Mouse (Mus musculus) limb, embryonic 11.5 days (tissue): ENCODE measurements around the gene Bcr. TPM values are rescaled to one million over a fixed set of nuclear protein-coding genes. Genes with fewer than 3 reads are reported as not detected.

Experiments
- ATAC-seq: fragments of 200-750 bp; cut with Nextera tagmentation; 2 replicates; pipeline ENCODE4 v1.8.0; 2017; ENCODE audit warnings: low read depth; ENCODE audit not compliant: insufficient number of reproducible peaks, low FRiP score, low TSS enrichment
- DNase-seq: peaks from one replicate; pipeline ENCODE4 v3.0.0-alpha.2; 2015; ENCODE audit warnings: low spot score
- H3K27ac ChIP-seq: fragments of 300-500 bp; sonication (generic); replicated peaks from 2 replicates; pipeline ENCODE4 v1.5.1; 2014; ENCODE audit warnings: low read depth, mild to moderate bottlenecking, low read length
- H3K27me3 ChIP-seq: fragments of 300-500 bp; sonication (generic); 2 replicates; pipeline ENCODE4 v1.6.1; 2014; ENCODE audit warnings: mild to moderate bottlenecking, low read length, mixed read lengths; ENCODE audit not compliant: control insufficient read depth, insufficient read depth
- H3K36me3 ChIP-seq: fragments of 300-500 bp; sonication (generic); 2 replicates; pipeline ENCODE4 v1.6.1; 2014; ENCODE audit warnings: mild to moderate bottlenecking, low read length, moderate library complexity, mixed read lengths; ENCODE audit not compliant: control insufficient read depth, insufficient read depth
- H3K4me1 ChIP-seq: fragments of 300-500 bp; sonication (generic); 2 replicates; pipeline ENCODE4 v1.6.1; 2014; ENCODE audit warnings: low read length, mixed read lengths; ENCODE audit not compliant: control insufficient read depth, insufficient read depth
- H3K4me2 ChIP-seq: fragments of 300-500 bp; sonication (generic); 2 replicates; pipeline ENCODE4 v1.6.1; 2014; ENCODE audit warnings: low read depth, mild to moderate bottlenecking, moderate library complexity; ENCODE audit not compliant: severe bottlenecking
- H3K4me3 ChIP-seq: fragments of 300-500 bp; sonication (generic); 2 replicates; pipeline ENCODE4 v1.5.1; 2014; ENCODE audit warnings: low read depth, low read length
- H3K9ac ChIP-seq: fragments of 300-500 bp; sonication (generic); 2 replicates; pipeline ENCODE4 v1.6.1; 2014; ENCODE audit warnings: mild to moderate bottlenecking, low read length
- H3K9me3 ChIP-seq: fragments of 300-500 bp; sonication (generic); 2 replicates; pipeline ENCODE4 v1.6.1; 2016; ENCODE audit warnings: low read length; ENCODE audit not compliant: control insufficient read depth
- WGBS: fragments of 180-500 bp; shearing (Covaris S2); extraction: QIAGEN DNeasy Blood & Tissue Kit; methylation state at CpG from one replicate; pipeline ENCODE4 v1.1.7; 2014; 5-methylcytosine and 5-hydroxymethylcytosine counted together
- polyA plus RNA-seq: library from polyadenylated mRNA; unstranded; fragments of >200 nt; fragmentation: Nextera tagmentation; extraction: Ambion mirVana; gene quantifications from 2 replicates; pipeline ENCODE4 v1.2.1, GENCODE M21; 2014

Gene Bcr
- polyA plus RNA-seq, 1 experiment from 2014 or later = 11.4 TPM

DNA sequence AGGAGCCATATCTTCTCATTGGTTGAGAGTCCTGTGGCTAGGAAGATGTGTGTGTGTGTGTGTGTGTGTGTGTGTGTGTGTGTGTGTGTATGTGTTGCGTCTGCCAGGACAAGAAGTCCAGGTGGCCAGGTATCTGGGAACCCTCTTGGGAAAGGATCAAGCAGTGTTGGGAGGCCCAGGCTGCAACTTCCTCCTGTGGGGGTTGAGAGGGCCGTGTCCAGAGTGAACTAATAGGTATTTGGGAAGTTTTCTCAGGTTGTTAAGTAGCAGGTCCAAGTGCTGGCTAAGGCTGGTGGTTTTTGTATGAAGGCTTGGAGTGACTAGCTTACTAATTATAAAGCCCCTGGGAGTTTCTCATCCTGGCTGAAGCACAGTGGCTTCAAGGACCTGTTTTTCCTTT, 7.7 kb downstream of the Bcr start:
- WGBS = 58% methylated on average over 2 of the region's 2 CpGs
- Histone ChIP-seq H3K36me3 (no peaks in the 10 kb centered on the region), H3K27ac (no peak overlapping the region), H3K4me3 (no peak overlapping the region), H3K27me3 (no peaks in the 10 kb centered on the region), H3K4me2 (no peak overlapping the region), H3K4me1 (peaks cover 15% of the 10 kb centered on the region), H3K9ac (no peak overlapping the region), H3K9me3 (no peaks in the 10 kb centered on the region)
- ATAC-seq (no peak), DNase-seq (no peak)

DNA sequence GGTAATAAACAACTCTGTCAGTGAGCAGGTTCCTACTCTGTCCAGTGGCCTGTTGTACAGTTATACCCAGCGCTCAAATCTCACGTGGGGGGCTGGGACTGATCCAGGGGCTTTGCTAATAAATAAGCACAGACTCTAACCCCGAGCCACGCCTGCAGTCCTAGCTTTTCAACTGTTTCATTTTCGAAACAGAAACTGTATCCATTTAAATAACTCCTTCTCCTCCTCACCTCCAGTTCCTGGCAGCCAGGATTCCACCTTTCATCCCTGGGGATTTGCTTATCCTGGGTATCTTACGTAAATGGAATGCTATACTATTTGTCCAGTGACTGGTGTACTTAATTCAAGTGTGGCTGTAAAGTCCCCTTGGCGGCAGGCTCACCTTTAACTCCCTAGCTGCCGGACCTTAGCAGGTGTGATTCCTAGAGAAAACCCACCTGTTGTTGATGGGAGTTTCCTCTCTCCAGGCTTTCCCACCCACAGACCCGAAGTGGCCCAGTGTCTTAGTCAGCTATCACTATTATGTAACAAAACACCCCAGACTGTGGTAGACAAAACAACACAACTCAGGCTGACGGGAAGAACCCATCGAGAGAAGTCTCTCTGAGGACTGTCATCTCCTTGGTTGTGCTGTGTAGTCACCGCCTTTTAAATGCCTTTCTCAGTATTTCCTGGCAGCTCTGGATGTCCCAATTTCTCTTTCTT, 8.4 kb downstream of the Bcr start:
- Histone ChIP-seq H3K27ac (no peak overlapping the region), H3K27me3 (no peaks in the 10 kb centered on the region), H3K4me2 (no peak overlapping the region), H3K36me3 (no peaks in the 10 kb centered on the region), H3K4me3 (no peak overlapping the region), H3K9ac (no peak overlapping the region), H3K9me3 (no peaks in the 10 kb centered on the region), H3K4me1 (peaks cover 8% of the 10 kb centered on the region; the same call in 1 of the 2 replicates)
- WGBS = 67% methylated on average over 12 of the region's 12 CpGs
- DNase-seq = no peak
- ATAC-seq = no peak

GRCm38 (mm10) chr10:75070281-75070976, 10.0 kb downstream of the Bcr start:
- Histone ChIP-seq H3K4me3 (no peak overlapping the region), H3K27me3 (no peaks in the 10 kb centered on the region), H3K27ac (no peak overlapping the region), H3K9me3 (no peaks in the 10 kb centered on the region), H3K4me1 (0 out of 2 replicates have a peak, but pooled peaks cover 5% of the 10 kb centered on the region), H3K36me3 (no peaks in the 10 kb centered on the region), H3K4me2 (no peak overlapping the region), H3K9ac (no peak overlapping the region)
- no peak for DNase-seq
- ATAC-seq = no peak
- 62% methylated on average over 11 of the region's 11 CpGs for WGBS

DNA sequence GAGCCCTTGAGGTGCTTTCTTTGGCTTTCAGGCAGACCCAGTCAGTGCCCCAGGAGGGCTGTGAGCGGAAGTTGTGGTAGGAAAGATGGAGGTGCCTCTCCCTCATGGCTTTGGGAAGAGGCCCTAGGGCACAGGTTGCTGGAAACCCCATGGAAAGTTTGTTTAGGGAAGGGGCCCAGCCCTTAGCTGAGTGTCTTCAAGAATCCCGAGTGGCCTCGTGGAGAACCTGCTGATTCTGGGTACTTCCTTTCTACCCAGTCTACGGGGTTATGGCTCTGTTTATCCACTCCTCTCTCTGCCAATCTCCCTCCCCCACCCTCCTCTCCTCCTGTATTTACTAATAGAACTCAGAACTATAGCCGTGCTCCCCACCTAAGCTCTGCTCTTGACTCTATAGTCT, 15.3 kb downstream of the Bcr start:
- WGBS = 91% methylated on average over 5 of the region's 5 CpGs
- H3K27me3 ChIP-seq = no peaks in the 10 kb centered on the region
- H3K4me2 ChIP-seq = no peak overlapping the region
- H3K36me3 ChIP-seq = no peaks in the 10 kb centered on the region
- no peak overlapping the region for H3K4me3 ChIP-seq
- no peak for ATAC-seq
- H3K4me1 ChIP-seq = no peaks in the 10 kb centered on the region
- DNase-seq = no peak
- no peak overlapping the region for H3K27ac ChIP-seq
- no peak overlapping the region for H3K9ac ChIP-seq
- no peaks in the 10 kb centered on the region for H3K9me3 ChIP-seq

DNA sequence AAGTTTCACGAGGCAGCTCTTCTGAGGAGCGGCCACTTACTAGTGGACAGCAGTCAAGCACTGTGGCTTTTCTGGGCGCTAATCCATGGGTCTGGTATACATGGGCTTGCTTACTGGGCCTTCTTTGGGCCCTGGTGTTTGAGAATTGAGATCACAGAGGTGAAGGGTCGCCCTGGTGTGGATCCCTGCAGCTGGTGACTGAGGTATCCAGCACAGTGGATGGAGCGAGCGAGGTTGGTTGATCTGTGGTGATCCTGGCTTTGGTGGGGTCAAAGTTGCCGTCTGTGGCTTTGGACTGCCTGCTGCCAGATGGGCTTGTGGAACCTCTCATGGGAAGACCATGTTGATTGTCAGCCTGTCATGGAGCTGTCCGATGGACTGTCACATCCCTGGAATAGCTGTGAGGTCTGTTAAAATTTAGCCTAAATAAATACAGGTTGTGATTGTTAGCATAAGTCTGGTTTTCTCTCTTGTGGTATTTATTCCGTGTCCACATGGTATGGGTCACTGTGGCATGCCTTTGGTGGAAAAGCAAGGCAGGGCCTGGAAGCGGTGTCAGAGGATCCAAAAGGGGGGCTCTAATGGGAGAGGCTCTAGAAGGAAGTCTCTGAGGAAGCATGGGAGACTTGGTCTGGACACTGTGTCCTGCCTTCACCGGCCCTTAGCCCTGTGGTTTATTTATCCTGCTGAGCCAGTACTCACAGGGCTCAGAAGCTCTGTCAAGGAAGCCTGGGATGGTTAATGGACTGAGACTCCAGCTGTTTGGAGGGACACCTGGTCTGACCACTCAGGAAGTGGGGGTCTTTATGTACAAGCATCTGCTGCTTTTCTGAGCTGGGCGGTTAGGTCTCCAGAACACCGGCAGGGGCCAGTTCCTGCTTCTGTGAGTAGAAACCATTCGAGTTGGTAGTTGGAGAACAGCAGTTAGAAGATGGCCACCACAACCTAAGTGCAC, 18.1 kb downstream of the Bcr start:
- Histone ChIP-seq H3K9ac (no peak overlapping the region), H3K4me3 (no peak overlapping the region), H3K27me3 (no peaks in the 10 kb centered on the region), H3K4me1 (no peaks in the 10 kb centered on the region), H3K27ac (no peak overlapping the region), H3K9me3 (no peaks in the 10 kb centered on the region), H3K4me2 (no peak overlapping the region), H3K36me3 (no peaks in the 10 kb centered on the region)
- ATAC-seq (no peak), DNase-seq (no peak)
- 84% methylated on average over 14 of the region's 14 CpGs for WGBS

DNA sequence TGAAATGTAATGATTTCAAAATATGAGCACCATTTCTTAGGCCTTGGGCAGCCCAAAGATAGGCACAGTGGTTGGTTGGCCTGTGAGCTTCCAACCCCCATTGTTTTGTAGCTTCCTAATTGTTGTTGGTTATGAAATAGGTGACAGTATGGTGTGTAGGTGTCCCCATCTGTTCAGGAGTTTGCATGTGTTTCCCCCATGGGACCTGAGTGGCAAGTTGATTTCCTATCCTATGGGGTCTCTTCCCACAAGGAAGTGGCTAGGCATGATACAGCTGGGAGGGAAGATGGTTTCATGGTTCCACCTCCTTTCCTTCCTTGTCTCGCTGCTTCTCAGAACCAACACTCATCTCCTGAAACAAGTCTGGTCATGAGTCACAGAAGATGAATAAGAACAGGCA, 24.9 kb downstream of the Bcr start:
- Histone ChIP-seq H3K9ac (no peak overlapping the region), H3K4me1 (no peaks in the 10 kb centered on the region), H3K36me3 (no peaks in the 10 kb centered on the region), H3K27ac (no peak overlapping the region), H3K27me3 (no peaks in the 10 kb centered on the region), H3K4me2 (no peak overlapping the region), H3K4me3 (no peak overlapping the region), H3K9me3 (no peaks in the 10 kb centered on the region)
- WGBS = 96% methylated on average over 1 of the region's 1 CpGs
- ATAC-seq (no peak), DNase-seq (no peak)

DNA sequence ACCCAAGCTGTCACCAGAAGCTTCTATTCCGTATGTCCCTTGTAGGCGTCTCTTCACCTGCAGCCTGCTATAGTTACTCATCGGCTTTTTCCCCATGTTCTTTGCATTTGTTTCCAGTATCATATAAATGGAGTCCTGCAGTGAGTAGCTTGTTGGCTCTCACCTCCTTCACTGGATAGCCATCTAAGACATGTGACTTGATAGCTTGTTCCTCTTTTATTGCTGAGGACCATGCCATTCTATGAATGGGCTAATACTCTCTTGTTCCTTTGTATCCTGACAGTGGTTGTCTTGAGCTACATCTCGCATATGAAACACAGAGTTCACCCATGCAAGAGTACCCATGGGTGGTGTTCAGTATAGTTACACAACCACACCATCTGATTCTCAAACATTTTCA, 28.1 kb downstream of the Bcr start:
- 90% methylated on average over 4 of the region's 4 CpGs for WGBS
- no peaks in the 10 kb centered on the region for H3K36me3 ChIP-seq
- no peak overlapping the region for H3K4me3 ChIP-seq
- no peaks in the 10 kb centered on the region for H3K4me1 ChIP-seq
- H3K27ac ChIP-seq = no peak overlapping the region
- H3K27me3 ChIP-seq = no peaks in the 10 kb centered on the region
- no peak for ATAC-seq
- no peak for DNase-seq
- H3K4me2 ChIP-seq = no peak overlapping the region
- no peak overlapping the region for H3K9ac ChIP-seq
- no peaks in the 10 kb centered on the region for H3K9me3 ChIP-seq

DNA sequence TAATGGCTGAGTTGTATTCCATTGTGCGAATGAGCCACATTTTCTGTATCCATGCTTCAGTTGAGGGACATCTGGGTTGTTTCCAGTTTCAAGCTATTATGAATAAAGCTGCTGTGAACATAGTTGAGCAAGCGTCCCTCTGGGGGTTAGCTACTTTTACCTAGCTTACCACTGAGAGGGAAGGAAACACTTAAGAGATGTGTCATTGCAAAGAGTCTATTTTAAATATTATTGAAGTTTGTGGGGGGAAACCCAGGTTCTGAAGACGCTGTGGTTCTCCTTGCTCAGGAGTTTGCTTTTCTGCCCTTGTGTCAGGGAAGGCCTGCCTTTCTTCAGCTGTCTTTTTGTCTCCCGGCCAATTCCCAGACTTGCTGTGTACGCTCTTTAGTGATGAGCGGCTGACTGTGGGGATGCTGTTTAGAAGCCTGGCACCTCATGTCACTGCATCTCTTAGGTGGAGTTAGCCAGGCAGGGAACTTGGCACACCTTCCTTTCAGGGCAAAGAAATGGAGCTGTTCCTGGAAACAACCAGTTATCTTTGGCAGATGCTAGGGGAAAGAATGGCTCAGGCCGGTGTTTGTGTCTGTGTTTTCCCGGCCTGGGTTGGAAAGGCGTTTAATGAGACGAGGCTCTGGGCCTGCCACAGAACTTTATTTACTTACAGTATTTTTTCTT, 31.2 kb downstream of the Bcr start:
- ATAC-seq (no peak), DNase-seq (no peak)
- no peaks in the 10 kb centered on the region for H3K36me3 ChIP-seq
- no peak overlapping the region for H3K27ac ChIP-seq
- no peak overlapping the region for H3K9ac ChIP-seq
- no peaks in the 10 kb centered on the region for H3K27me3 ChIP-seq
- WGBS = 86% methylated on average over 10 of the region's 10 CpGs
- no peak overlapping the region for H3K4me3 ChIP-seq
- no peaks in the 10 kb centered on the region for H3K9me3 ChIP-seq
- H3K4me1 ChIP-seq = peaks cover 7% of the 10 kb centered on the region; the same call in 1 of the 2 replicates
- no peak overlapping the region for H3K4me2 ChIP-seq
